Mouse (Mus musculus): ENCODE data around the gene Plekha3. TPM values are rescaled to one million over a fixed set of nuclear protein-coding genes. Genes with fewer than 3 reads are reported as not detected.

Plekha3 gene
- polyA plus RNA-seq (2012) = 5.0 and 5.4 TPM in 2 replicates

GRCm38 (mm10) chr2:76674725-76675427, at the start of gene Plekha3:
Gene Plekha3 (plus strand): TSS chr2:76675281.

DNA sequence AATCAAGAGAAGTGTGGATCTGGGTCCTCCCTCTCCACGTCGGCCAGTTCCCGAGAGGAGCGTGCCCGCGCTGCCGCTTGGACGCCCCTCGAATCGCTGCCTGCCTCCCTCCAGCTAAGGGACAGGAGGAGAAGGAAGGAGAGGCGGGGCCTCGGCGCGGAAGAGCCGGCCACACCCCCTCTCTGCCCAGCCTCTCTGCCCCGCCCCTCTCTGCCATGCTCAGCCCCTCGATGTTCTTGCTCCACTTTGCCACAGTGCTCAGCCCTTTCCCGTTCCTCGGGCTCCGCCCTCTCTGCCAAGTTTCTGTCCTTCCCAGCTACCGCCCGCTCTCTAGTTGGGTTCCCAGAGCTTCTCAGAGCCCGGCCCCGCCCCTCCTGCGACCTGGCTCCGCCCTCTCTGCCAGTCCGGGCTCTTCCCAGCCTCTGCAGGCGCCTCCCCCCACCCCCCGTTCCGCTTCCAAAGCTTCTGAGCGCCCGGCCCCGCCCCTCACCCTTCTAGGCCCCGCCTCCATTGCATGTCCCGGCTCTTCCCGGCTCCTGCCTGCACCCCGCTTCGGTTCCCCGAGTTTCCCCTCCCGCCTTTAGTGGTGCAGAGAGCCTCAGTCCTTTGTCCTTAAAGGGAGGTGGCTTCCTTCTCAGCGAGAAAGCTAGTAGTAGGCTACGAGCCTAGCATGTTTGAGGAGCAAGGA, 27.1 kb upstream of the Plekha3 start, which contains the start of the genes Prkra and Pjvk:
TSS of gene Prkra (minus strand) at position 133 of the 688 bp plus-strand sequence.
TSS of gene Pjvk (plus strand) at position 594 of the 688 bp plus-strand sequence.

DNA sequence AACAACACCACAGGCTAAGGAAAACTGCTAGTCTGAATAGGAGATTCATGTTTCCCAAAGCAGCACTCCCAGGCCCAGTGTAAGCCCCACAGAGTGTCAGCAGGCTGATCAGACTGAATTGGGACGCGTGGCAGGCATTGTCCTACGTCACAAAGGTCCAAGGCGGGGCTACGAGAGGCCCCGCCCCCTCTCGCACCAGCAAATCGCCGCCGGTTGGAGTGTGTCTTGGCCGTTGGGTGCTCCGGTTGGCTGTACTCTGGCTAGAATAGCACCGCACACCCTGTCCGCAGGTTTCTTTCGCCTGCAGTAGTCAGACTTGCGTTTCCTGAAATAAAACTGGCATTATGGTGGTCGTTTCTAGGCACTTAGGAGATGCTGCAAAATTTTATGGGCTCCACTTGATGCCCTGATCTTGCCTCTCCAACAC, 2.1 kb upstream of the Plekha3 start, which contains the start of gene Fkbp7:
TSS of gene Fkbp7 (minus strand) at position 151 of the 427 bp plus-strand sequence.

Other genes with a start within 250 kb of the Plekha3 start
- gene Prkra, start 27.3 kb upstream of the Plekha3 start, polyA plus RNA-seq (2012) = 10.6 and 11.8 TPM in 2 replicates
- gene Pjvk, start 26.8 kb upstream of the Plekha3 start, polyA plus RNA-seq (2012) = not detected in 2 replicates
- 0.39 and 0.86 TPM in 2 replicates for gene Fkbp7, start 2.2 kb upstream of the Plekha3 start, polyA plus RNA-seq (2012)

Measured in megakaryocyte-erythroid progenitor cell, adult 5 weeks (primary cell).